Mouse (Mus musculus) gastrocnemius, adult 18-20 months (tissue): ENCODE measurements around the gene Kdelr1. TPM values are rescaled to one million over a fixed set of nuclear protein-coding genes. Genes with fewer than 3 reads are reported as not detected.

Experiments
- DNase-seq: peaks from one replicate; pipeline ENCODE4 v3.0.0; 2021; ENCODE audit warnings: low spot score
- long read RNA-seq, 2 experiments: library from polyadenylated mRNA; stranded (forward); transcript quantifications; one replicate each; pipeline ENCODE4 v2.0.0; 2021
- total RNA-seq, 2 experiments: library from RNA; stranded (reverse); gene quantifications; 2 replicates each; pipeline ENCODE4 v1.2.3; 2021

Gene Kdelr1
- total RNA-seq = 10 to 100 TPM; 62.0 to 65.6 TPM
- long read RNA-seq, experiment 1, transcript Kdelr1-201 (5 exons, 1,599 nt) = major isoform, 11 of 16 reads
- long read RNA-seq, experiment 1, partial matches to known transcripts = 2 of 16 reads
- long read RNA-seq, experiment 1, other reads (novel, unspliced or antisense) = 2 of 16 reads
- long read RNA-seq, experiment 2, transcript Kdelr1-201 (5 exons, 1,599 nt) = major isoform, 6 of 12 reads
- long read RNA-seq, experiment 2, partial matches to known transcripts = 1 of 12 reads
- long read RNA-seq, experiment 2, other reads (novel, unspliced or antisense) = 4 of 12 reads

DNA sequence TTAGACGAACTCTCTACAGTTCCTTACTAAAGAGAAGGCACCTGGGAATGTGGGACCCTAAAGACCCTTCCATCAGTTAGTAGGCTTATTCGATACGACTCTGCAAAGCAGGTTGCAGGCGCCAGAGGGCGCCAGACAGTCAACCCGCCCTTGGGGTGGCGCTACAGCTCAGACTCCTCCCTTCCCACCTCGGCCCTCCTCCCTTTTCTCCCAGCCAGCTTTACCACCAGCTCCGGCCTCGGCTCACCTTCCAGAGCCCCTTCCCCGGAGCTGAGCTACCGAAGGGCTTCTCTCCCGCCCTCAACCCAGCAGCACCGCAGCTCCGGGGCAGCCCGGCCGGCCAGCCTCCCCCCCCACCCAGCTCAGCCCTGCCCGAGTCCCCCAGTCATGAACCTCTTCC lies at the start of gene Kdelr1:
Gene Kdelr1 (plus strand): TSS at position 149 of the 400 bp plus-strand sequence.
- DNase-seq = peak; percentile 92

DNA sequence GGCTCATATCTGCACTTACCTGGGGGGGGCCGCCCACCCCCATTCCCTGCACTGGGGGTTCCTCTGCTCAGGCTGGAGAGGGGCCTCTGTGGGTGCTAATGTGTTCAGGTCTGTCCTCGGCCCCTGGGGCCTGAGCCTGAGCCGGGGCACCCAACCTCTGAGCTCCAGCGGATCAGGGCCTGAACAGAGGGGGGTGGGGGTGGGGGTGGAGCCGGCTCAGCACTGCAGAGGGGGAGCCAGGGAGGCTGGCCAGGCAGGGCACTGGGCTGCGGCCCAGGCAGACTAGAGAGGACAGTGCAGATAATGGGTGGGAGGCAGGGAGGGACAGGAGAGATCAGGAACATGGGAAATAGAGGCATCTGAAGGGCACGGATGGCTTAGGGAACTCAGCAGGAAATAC lies 48.0 kb upstream of the Kdelr1 start, which contains the start of gene Kcnj14:
Gene Kcnj14 (minus strand): TSS at position 185 of the 400 bp plus-strand sequence.
- no peak for DNase-seq

DNA sequence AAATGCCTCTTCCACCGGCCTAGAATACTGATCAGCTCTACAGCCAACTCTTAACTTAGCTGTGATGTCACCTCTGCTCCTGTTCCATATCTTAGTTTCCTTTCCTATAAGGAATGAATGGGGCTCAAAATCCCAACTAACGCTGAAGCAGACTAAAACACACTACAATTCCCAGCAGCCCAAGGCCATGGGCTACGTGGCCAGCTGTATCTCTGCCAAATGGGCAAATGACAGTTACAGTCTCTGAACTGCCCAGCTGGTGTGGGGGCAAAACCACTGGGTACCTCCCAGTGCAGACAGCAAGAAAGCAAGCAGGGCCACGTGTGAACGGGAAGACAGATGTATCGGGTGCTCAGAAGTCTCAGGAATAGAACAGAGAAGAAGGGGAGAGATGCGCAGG lies 45.9 kb upstream of the Kdelr1 start:
- no peak for DNase-seq

DNA sequence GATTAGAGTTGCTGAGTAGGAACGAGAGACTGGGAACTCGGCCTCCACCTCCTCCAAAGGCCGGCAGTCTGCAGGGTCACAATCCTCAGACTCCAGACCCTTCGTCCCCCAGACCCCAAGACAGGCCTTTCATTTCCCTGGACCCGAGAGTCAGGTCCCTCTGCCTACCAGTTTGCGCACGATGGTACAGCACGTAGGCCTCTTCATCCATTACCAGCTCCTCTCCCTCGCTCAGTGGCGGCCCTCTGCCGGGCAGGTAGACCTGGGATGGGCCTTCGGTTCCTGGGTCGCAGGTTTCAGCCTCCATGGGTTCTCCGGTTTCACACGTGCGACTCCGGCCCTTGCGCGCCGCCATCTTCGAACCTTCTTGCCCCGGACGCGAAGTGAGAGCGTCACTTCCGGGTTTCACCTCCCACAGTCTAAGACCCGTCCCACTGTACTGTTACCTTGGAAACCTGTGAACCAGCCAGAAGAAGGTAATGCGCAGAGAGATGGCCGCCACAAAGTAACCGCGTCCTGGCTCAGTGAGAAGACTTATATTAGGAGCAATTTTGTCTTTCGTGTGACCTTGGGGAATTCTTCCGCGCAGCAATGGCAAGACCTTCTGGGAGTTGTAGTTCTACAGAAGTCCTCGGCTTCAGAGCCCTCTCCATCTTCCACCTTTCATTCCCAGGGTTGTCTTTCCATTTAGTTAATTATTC lies 42.0 kb upstream of the Kdelr1 start, which contains the start of gene Grwd1:
Gene Grwd1 (minus strand): TSS at position 518 of the 701 bp plus-strand sequence.
- DNase-seq = peak; percentile 87

DNA sequence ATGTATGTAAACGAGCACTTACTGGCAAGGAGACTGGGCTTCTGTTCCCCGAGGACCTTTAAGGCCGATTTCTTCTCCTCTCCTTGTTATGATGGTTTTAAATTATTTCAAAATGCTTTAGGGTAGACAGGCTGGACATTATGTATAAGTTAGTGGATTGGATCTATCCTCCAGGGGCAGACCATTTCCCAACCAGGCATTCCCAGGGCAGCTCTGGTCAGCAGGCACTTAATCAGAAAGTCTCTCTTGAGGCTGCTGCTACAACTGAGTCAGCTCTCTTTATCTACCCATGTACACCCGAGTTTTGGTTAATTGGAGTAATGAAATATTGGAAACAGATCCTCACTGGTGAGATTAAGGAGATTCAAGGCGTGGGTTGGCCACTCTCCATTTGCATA lies 41.4 kb upstream of the Kdelr1 start:
- DNase-seq = no peak

DNA sequence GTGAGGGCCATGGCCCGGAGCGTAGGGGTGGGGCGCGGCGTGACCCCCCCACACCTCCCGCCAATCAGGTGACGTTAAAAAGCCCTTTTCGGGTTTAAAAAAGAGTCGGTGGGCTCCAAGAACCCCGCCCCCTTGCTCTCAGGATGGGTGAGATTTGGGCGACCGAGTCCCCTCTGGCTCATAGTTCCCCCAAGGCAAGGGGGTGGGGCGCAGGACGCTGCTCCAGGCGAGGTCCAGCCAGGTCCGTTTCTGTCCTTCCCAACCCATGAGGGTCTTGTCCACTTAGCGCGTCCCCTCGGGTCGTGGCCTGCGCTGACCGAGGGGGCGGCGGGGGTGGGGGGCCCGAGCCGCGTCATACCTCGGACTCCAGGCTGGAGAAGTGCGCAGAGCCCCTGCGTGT lies 40.1 kb upstream of the Kdelr1 start:
- no peak for DNase-seq

DNA sequence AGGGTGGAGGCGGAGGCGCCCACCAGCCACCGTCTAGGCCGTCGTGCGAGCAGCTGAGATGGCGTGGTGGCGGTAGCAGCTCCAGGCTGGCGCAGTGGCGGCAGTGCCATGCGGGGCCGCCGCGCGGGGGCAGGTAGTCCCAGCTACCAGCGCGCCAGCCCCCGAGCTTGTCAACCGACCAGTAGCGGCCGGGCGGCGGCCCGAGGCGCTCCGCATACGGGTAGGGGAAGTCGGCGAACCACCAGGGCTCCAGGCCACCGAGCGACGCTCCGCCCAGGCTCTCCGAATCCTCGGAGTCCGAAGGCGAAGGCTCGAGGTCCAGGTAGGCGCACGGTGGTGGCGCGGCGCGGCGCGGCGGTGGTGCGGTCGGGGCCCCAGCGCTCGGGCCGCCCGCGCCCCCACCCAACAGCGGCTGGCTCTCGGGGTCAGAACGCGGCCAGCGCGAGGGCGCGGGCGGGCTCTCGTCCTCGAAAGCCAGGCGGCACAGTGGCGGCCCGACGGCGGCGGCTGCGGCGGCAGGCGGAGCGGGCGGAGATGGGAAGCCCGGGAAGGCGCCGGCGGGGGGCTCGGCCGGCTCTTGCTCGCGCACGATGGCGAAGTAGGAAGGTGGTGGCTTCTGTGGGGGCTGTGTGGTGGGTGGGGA lies 39.3 kb upstream of the Kdelr1 start:
- DNase-seq = no peak

DNA sequence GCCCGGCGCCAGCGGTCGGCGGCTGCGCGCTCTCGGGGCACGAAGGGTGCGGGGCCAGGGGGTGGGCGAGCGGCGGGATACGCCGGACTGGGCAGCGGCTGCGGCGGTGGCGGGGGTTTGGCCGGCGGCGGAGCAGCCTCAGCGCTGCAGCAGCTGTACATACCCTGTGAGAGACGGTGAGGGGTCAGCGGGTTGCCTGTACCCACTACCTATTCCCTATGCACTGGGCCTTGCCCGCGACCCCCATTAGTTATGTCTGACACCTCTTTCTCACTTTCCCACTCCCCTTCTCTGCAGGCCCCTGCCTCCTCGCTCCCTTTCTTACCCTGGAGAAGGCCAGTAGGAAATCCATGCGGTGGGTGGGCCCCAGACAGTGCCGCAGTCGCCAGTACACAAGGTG lies 38.6 kb upstream of the Kdelr1 start:
- no peak for DNase-seq

DNA sequence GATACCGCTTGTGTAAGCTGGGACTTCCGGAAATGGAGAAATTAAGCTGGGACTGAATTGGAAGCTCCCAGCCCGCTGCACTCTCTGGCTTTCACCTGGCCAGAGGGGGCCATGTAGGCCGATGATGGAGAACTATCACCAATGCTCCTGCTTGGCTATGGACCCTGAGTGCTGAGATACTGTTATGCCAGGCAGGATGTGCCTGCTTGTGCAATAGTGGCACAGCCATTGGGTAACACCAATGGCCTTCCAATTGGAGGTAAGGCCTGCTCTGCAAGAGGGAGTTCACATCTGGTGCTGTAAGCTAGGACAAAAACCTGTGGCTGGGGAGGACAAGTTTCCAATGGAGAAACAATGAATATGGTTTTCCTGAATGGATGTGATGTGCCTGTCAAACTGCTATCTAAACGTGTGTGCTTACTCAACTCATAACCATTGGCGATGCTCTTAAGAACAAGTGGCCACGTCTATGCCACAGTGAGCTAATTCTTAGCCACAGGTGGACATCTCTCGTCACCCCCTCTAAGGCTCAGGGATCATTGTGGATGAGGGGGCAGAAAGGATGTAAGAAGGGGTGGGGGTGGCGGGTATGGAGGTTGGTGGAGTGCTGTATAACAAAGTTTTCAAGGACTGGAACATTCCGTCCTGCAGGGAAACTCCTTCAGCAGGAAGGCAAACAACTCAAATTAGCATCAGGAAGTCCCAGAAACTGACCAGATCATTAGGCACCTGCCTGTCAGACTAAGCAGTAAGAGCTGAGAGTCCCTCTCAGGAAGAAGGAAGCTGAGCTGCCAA lies 29.4 kb upstream of the Kdelr1 start:
- DNase-seq = no peak

DNA sequence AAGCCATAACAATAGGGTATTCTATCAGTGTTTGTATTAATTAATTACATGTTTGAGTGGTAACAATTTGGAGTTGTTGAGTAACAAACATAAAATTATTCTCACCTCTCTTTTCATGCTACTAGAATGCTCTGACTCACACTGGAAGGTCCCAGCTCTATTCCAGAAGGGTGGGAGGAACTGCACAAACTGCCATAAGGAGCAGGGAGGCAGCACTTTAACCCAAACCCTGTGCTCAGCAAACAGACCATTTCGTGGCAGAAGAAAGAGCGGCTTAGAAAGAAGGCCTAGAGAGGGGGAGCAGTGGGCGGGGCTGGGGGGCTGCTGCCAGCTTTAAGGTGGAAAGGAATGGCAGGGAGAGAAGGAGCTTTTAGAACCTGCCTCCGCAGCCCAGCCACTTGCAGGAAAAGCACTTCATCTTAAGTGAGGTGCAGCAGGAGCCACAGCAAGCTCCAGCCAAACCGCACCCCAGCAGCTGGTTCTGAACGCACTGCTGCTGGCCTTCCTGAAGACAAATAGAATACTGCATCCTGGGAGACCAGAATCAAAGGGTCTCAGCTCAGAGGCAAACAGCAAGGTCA lies 24.0 kb upstream of the Kdelr1 start:
- DNase-seq = no peak

DNA sequence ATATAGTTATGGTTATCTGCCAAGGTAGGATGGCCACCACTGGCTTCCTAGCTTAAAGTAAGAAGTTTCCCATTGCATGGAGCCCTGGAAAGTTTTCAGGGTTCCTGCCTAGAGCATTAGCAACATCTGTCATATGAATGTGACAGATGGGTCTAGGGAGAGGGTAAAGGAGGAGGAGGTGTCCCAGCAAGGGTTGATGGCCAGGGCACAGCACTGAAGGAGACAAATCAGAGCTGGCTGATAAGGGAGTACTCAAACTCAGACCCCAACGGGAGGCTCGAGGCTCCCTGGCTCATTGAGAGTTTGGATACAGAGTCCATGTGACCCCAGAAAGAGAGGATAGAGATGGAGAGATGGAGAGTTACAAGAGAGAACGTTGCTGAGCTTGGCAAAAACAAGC lies 21.9 kb upstream of the Kdelr1 start:
- DNase-seq = no peak

DNA sequence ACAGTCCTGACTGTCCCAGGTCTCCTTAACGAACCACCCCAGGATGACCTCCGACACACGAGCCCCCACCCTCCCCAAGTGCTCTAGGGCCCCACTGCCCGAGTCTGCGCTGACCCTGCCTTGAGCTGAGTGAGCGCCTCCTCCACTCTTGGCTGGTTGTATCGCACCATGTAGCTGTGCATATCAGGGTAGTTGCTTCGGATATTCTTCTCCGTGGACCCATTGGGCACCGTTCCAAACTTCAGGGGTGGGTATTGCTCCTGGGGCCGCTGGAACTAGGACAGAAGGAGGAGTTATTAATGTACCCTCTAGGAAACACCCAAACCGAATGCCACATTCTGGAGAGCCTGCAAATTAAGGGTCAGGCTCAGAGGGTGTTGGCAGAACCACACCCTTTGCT lies 19.5 kb upstream of the Kdelr1 start:
- no peak for DNase-seq

DNA sequence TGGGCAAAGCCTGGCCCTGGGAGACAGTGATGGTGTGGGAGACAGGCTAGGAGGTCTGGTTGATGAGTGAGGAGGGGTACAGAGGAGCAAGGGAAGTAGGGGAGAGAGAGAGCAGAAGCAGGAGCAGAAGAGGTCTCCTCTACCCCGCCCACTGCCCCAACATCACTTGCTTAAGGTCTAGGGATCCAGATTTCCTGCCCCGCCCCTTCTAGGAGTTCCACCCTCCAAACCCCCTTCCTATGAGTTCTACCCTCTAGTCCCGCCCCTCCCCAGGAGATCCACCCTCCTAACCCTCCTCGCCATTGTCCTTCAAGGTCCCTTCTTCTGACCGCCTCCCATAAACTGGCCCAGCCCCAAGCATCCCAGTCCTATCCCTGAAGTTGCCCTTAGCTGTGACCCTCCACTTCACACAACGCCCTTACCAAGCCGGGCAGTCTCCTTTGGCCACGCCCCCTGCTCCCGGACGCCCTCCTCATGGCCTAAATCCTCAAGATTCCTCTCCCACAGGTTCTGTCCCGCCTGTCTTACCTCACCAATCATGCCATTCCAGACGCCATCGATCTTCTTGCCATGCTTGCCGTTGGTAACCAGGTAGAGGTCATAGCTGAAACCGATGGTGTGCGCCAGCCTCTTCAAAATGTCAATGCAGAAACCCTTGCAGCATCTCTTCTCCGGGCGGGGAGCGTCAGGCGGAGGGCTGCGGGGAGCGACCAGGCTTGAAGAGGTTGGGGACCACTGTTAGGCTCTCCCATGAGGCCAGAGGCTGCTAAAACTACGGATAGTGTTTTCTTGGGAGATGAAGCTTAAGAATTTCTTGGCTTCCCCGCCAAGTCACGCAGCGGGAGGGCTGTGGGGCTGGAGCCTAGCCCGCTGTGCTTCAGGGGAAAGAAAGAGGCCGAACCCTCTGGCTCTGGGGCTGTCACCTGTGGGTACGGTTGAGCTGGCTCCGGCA lies 15.3 kb upstream of the Kdelr1 start:
- no peak for DNase-seq

DNA sequence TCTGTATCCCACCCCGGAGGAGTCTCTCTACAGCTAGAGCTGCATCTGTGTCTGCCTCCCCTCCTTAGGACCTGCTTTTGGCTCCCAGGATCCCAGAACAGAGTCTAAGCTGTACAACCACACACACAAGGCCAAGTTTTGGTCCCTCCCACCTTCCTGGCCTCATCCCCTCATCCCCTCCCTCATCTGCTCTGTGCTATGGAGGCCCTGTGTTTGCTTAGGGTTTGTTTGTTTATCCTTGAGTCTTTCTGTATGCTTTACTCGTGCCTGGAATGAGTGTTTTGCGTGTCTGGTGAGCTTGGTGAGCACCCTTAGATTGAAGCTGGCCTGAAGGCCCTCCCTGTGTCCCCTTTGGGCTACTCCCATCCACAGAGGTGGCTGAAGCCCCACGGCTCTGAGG lies 13.6 kb upstream of the Kdelr1 start:
- no peak for DNase-seq

DNA sequence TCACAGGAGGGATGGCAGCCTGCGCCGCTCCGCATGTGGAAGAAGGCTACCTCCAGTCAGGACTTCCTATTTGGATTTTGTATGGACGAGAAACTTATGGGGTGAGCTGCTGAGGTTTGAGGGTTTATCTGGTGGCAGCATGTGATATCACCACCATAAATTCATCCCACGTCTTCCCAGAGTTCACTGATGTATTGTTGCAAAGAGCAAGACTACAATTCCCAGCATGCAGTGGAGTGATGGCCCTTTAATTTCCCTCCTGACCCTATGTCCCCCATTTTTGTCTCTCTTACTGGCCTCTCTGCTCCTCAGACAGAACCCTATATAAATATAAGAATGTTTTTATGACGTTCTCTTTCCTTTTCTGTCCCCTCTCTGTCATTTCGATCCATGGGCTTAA lies 9.8 kb upstream of the Kdelr1 start:
- DNase-seq = no peak

DNA sequence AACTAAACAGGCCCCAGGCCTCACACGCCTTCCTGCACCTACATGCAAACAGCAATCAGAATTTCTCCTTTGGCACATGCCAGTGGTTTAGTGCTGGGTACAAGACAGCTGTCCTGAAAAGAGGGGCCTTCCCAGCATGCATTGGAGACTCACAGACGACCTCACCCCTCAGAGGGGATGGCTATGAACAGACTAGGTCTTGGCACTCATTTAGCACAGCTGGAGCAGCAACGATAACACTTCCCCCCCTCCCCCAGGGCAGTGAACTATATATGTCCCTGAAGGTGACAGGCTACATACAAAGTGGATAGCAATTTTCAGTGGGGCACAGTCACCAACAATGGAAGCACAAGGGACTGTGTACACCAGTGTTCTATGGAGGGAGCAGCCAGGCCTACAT lies 8.1 kb upstream of the Kdelr1 start:
- DNase-seq = no peak

DNA sequence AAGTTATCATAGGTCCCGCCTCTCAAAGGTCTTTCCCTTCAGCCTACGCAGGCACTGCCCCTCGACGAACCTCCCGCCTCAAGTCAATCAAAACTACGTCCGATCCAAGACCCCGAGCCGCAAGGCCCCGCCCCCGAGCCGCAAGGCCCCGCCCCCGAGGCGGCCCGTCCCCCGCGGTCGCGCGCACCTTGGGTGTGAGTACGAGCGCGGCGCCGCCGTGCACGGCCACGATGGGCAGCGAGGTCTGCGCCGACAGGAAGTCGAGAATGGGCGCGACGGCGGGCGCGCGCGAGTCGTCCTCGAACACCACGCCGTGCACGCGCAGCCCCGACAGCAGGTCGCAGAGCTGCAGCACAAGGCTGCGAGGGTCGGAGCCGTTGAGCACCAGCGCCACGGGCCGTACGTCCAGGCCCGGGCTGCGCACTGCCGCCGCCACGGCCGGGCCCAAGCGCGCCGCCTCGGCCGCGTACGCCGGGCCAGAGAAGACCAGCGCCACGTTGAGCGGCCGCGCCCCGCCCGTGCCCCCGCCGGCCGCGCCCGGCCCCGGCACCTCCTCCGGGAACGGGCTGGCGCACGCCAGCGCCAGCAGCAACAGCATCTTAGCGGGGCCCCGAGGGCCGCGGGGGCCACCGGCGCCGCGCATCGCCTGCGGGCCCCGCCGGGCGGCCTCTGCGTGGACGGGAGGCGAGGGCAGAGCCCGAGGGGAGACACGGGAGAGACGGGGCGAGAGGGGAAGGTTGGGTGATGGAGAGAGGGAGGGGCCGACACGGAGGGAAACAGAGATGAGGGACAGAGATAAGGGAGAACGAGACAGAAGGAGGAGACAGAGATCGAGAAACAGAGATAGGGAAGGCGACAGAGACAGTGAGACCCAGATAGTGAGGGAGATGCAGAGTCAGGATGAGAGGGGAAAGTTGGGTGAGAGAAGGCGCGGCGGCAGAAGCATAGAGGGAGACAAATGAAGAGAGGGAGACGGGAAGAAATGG lies 6.4 kb upstream of the Kdelr1 start:
- peak; percentile 88 for DNase-seq

DNA sequence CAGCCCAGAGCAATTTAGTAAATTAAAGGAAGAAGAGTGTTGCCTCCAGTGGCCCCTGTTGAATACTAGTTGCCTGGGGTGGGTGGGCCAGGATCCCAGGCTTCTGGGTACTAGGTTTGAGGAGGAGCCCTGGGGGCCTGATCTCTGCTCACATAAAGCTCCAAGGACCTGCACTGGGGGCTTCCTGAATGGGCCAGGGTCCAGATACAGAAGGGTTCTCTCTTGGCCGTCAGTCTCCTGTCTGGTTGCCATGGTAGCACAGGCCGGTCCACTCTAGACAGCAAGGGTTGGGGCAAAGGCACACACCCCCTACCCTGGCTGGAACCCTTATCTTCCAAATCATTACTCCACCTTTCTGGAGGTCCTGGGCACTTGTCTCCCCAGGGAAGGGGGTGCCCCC lies 4.7 kb upstream of the Kdelr1 start:
- DNase-seq = no peak

DNA sequence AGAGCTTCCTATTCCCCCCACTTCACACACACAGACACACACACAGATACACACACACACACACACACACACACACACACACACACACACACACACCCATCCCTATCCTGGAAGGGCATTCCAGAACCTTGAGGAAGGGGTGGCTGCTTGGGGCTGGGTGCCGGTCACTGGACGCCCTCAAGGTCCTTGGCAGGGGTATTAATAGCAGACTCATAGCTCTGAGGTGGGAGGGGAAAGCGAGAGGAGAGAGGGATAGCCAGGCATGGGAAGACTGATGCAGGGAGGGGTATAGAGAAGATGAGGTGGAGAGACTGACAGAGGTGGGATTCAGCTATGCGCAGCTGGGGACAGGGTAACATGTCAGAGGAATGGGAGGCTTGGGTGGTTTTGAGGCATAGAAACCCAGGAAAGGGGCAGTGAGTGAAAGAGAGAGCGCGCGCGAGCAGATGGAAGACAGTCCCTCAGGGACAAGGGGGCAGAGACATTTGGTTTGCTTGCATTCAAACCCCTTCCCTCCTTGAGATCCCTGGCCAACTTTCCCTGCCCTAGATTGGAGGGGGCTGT lies 3.4 kb upstream of the Kdelr1 start:
- no peak for DNase-seq
